Mouse (Mus musculus) left cerebral cortex, adult 2 months (tissue): ENCODE data around the gene Apex1. TPM values are rescaled to one million over a fixed set of nuclear protein-coding genes. Genes with fewer than 3 reads are reported as not detected.
A peak's percentile ranks its signal among the peaks of the same experiment; 100 is the strongest.
"Not testable (repeated sequence)": the region's sequence is repeated elsewhere in the genome, so short reads cannot be mapped to it uniquely, and the experiment has no call there.

Experiments
- DNase-seq, 2 experiments: peaks; one replicate each; pipeline ENCODE4 v3.0.0; 2021 to 2022; ENCODE audit warnings: low spot score in 2 of 2, mixed read lengths in 1 of 2; ENCODE audit errors: extremely low spot score in 1 of 2
- H3K27ac ChIP-seq: fragments of 200-600 bp; 2 replicates; pipeline ENCODE4 v1.8.1; 2022
- H3K4me3 ChIP-seq: fragments of 200-600 bp; 2 replicates; pipeline ENCODE4 v1.8.1; 2022
- CTCF ChIP-seq: fragments of 200-600 bp; IDR thresholded peaks from 2 replicates; pipeline ENCODE4 v1.8.1; 2022; ENCODE audit warnings: antibody characterized with exemption, mild to moderate bottlenecking, moderate library complexity
- intact Hi-C: fragments of 180-260 bp; cut with DNase I; formaldehyde crosslinking; loops from one replicate; pipeline ENCODE4 v1.15.1; 2025
- total RNA-seq, 2 experiments: library from RNA; stranded (reverse); gene quantifications; 2 replicates each; pipeline ENCODE4 v1.2.3; 2021

Gene Apex1
- total RNA-seq, 2 experiments from 2014 or later, result 54.9 to 58.8 TPM

DNA sequence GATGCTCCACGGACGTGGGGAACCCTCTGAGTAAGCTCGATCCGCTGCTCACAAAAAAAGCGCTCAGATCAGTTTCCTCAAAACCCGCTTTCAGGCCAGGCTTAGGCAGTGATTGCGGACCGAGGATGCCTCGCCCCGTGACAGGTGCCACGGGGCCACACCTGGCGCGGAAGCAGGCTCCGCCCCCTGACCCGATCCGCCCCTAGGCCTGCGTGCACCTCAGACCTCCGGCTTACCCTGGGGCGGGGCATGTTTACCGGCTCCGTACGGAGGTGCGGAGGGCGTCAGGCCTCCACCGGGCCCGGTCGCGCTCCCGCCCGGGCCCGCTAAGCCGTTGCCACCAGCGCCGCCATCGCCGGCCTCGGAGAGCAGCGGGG is 5.6 kb downstream of the Apex1 start:
- DNase-seq, result no peak
- intact Hi-C loops, result loop anchor here (2.0 kb wide), 2 partner anchors 14 to 158 kb away; partner anchors contain the start of gene Gm49342
- no peak for TF ChIP-seq CTCF
- peak overlapping the region; percentile 96 for H3K27ac ChIP-seq
- H3K4me3 ChIP-seq, result peak overlapping the region; percentile 72

DNA sequence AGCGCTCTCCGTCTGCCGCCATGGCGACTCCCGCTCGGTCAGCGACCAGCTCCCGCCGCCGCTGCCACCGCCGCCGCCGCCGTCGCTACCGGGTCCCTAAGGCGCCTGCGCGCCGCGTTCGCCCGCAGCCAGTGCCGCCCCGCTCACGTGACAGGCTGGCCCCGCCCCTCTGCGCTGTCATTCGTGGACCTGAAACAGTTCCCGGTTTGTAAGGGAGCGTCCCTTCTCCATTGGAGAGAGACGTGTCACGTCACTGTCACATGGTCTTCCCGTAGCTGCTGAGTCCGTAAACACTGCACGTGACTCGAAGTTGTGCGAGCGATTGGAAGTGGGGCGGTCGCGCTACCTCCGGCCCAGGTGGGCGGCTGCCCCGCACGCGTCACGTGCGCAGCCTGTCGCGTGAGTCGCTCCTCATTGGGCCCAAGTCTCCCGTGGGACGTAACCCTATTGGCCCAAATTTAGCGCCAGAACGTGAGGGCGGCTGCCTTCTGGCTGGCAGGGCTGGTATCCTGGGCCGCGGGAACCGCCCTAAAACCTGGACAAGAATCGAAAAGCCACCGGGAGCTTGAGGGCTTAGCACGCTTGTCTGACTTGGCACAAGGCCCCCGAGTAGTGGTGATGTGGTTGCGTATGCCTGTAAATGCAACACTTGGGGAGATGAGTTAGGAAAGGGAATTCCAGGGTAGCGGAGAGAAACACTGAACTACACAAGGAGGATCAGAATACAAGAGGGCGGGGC is 6.2 kb downstream of the Apex1 start, which contains the start of the genes Pip4p1 and Pnp:
TSS of gene Pip4p1 (minus strand) at position 103 of the 739 bp plus-strand sequence.
TSS of gene Pnp (plus strand) at position 329 of the 739 bp plus-strand sequence.
- DNase-seq, result peak; percentile 99
- Histone ChIP-seq H3K27ac (peak within 1 kb of the TSS; percentile 96), H3K4me3 (peak within 1 kb of the TSS; percentile 72)
- no peak for TF ChIP-seq CTCF
- intact Hi-C loops, result loop anchor here (1.0 to 2.0 kb wide), 3 partner anchors 14 to 158 kb away; partner anchors contain the start of gene Gm49342

DNA sequence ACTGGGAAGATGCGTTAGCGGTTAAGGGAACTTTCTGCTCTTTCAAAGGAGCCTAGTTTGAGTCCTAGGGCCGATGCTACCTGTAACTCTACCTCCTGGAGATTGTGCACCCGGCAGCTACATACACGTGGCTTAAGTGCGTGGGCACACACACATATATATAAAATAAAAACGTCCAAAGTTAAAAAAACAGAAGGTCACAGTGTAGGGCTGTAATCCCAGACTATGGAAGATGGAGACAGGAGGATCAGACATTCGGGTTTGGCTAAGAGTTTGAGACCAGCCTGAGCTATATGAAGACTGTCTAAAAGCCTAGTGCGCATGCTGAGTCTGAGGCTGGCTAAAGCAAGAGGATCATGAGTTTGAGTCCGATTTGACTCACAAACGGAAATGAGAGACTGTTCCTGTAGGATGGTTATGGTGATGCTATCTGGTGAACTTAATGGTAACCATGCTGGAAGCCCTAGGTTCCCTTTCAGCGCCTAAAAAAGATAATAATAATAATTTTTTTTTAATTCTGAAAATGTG is 6.8 kb downstream of the Apex1 start:
- no peak for DNase-seq
- intact Hi-C loops, result loop anchor here (1.0 to 2.0 kb wide), 3 partner anchors 13 to 157 kb away; partner anchors contain the start of gene Gm49342
- TF ChIP-seq CTCF, result no peak
- peak overlapping the region; percentile 80 for H3K27ac ChIP-seq
- peak overlapping the region; percentile 72 for H3K4me3 ChIP-seq

- TF ChIP-seq CTCF, result no peak
- Histone ChIP-seq H3K27ac (no peak overlapping the region), H3K4me3 (no peak overlapping the region)
- intact Hi-C loops, result no loop called here
- no peak for DNase-seq
These were observed 11.9 kb downstream of the Apex1 start for GRCm38 (mm10) chr14:50936649-50937048.

- no peak overlapping the region for H3K4me3 ChIP-seq
- intact Hi-C loops, result no loop called here
- no peak for DNase-seq
- TF ChIP-seq CTCF, result no peak
- no peak overlapping the region for H3K27ac ChIP-seq
These were observed 13.5 kb downstream of the Apex1 start for GRCm38 (mm10) chr14:50938119-50938908.

GRCm38 (mm10) chr14:50938940-50939339 is 14.2 kb downstream of the Apex1 start:
- intact Hi-C loops, result no loop called here
- Histone ChIP-seq H3K27ac (no peak overlapping the region), H3K4me3 (no peak overlapping the region)
- TF ChIP-seq CTCF, result no peak
- no peak for DNase-seq

DNA sequence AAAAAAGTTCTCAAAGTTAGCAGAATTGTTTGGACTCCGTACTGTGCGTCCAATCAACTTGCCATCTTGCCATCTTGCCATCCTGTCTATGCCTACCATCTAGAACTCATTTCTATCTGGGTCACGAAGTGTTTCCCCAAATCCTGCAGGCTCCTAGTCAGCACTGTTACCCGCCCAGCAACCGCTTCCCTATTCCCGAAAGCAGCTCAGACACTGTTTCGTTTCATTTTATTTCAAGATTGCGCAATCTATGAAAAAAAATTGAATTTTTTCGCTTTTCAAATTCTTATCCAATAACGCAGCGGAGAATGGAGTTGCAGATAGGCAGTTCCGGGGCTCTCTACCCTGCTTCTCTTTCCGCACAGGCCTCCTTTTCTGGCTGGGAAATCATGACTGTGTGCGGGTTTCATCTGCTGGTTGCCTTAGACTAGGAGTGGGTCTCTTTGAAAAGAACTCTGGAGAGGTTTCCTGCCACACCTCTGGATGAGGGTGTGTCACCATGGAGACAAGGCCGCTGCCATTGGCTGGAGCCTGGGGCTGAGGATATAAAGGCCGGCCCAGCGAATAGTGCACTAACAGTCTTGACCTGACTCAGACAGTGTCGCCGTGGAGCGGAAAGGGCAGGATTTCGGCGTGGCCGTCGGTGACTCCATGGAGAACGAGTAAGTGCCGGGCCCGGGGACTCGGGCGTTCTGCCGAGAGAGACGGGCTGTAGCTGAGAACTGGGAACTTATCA is 19.3 kb downstream of the Apex1 start, which contains the start of gene Gm49342:
TSS of gene Gm49342 (plus strand) at position 586 of the 736 bp plus-strand sequence.
- Histone ChIP-seq H3K27ac (peak within 1 kb of the TSS; percentile 69), H3K4me3 (peak within 1 kb of the TSS; percentile 64)
- peak; percentile 82 to 89 for DNase-seq
- intact Hi-C loops, result loop anchor here (2.0 kb wide), 1 partner anchor 13 kb away; the partner anchor contains the start of genes Pip4p1 and Pnp
- no peak; the same call in 1 of the 2 replicates for TF ChIP-seq CTCF

- intact Hi-C loops, result loop anchor here (2.0 kb wide), 1 partner anchor 14 kb away; the partner anchor contains the start of genes Pip4p1 and Pnp
- peak; percentile 37 for TF ChIP-seq CTCF
- Histone ChIP-seq H3K27ac (peak overlapping the region; percentile 69), H3K4me3 (peak overlapping the region; percentile 64)
- DNase-seq, result not testable (repeated sequence)
These were observed 19.9 kb downstream of the Apex1 start for GRCm38 (mm10) chr14:50944668-50945033.

DNA sequence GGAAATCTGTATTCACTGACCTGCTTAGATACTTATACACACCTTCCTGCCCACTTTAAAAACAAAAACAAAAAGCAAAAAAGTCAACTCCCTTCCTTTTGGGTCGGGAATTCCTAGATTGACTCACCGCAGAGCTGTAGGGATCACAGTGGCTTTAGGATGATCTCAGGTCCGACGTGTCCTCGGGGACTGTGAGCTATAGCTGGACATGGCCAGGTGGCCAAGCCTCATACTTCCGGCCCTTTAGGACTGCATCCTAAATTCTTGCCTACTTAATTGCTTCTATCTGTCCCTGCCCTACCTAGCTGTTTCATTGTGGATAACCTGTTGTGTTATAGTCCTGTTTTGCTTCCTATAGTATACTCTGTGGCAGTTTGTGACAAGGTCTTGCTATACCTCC is 20.3 kb downstream of the Apex1 start:
- peak overlapping the region; percentile 64 for H3K4me3 ChIP-seq
- peak overlapping the region; percentile 69 for H3K27ac ChIP-seq
- intact Hi-C loops, result loop anchor here (2.0 kb wide), 1 partner anchor 14 kb away; the partner anchor contains the start of genes Pip4p1 and Pnp
- not testable (repeated sequence) for DNase-seq

DNA sequence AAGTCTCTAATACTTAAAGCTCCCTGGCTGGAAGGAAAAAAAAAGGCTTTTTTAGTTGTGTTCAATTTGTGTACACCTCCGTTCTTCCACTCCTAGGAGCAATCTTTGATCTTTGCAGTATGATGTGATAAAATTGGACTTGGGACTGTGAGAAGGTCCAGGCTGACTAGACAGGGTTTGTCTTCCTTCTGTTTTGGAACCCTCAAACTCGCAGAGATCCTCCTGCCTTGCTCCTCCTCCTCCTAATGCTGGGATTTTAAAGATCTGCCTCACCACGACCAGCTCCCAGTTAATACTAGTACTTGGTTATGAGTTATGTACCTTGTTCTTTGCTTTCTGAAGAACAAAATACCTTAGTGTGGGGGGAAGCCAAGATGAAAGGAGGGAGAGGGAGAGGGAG is 20.8 kb downstream of the Apex1 start:
- peak overlapping the region; percentile 64 for H3K4me3 ChIP-seq
- not testable (repeated sequence) for H3K27ac ChIP-seq, DNase-seq
- intact Hi-C loops, result loop anchor here (2.0 kb wide), 1 partner anchor 15 kb away; the partner anchor contains the start of genes Pip4p1 and Pnp

GRCm38 (mm10) chr14:50955487-50955886 is 30.7 kb downstream of the Apex1 start:
- Histone ChIP-seq H3K4me3 (no peak overlapping the region), H3K27ac (no peak overlapping the region)
- TF ChIP-seq CTCF, result no peak
- no peak for DNase-seq
- intact Hi-C loops, result no loop called here

DNA sequence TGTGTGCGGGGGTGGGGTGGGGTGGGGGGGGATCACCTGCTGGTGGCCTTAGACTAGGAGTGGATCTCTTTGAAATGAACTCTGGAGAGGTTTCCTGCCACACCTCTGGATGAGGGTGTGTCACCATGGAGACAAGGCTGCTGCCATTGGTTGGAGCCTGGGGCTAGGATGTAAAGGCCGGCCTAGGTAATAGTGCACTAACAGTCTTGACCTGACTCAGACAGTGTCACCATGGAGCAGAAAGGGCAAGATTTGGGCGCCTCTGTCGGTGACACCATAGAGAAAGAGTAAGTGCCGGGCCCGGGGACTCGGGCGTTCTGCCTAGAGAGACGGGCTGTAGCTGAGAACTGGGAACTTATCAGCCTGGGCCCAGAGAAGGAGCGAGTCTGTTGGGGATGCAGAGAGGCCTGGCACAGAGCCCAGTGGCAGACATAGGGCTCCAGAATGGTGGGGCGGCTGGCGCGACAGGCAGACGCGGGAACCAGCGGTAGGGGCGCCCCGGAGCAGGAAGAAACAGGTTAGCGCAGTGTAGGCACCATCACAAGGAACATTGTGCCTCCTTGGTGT is 31.3 kb downstream of the Apex1 start, which contains the start of gene Pnp2:
TSS of gene Pnp2 (plus strand) at position 51 of the 567 bp plus-strand sequence.
- Histone ChIP-seq H3K27ac (peak within 1 kb of the TSS; percentile 4; the same call in 1 of the 2 replicates), H3K4me3 (peak within 1 kb of the TSS; percentile 30; the same call in 1 of the 2 replicates)
- intact Hi-C loops, result not testable (repeated sequence)
- DNase-seq, result peak; percentile 47 to 59

- intact Hi-C loops, result not testable (repeated sequence)
These were observed 32.0 kb downstream of the Apex1 start for GRCm38 (mm10) chr14:50956724-50957123.

GRCm38 (mm10) chr14:50957146-50957545 is 32.4 kb downstream of the Apex1 start:
- intact Hi-C loops, H3K4me3 ChIP-seq, DNase-seq, H3K27ac ChIP-seq: not testable (repeated sequence)

More at GRCm38 (mm10) chr14:50956724-50957123, 32.0 kb downstream of the Apex1 start:
- not testable (repeated sequence) for DNase-seq, H3K27ac ChIP-seq, H3K4me3 ChIP-seq
